Mouse (Mus musculus) cerebellum, adult 2 months (tissue): ENCODE data around the gene Atad3a.

ENCODE experiments used
- CTCF ChIP-seq: fragments of 200-500 bp; IDR thresholded peaks from 2 replicates; pipeline ENCODE4 v1.5.1; 2011; ENCODE audit warnings: low read depth, mild to moderate bottlenecking, control low read depth, low read length, moderate library complexity, borderline replicate concordance; ENCODE audit not compliant: insufficient read depth
- POLR2A ChIP-seq: fragments of 200-500 bp; IDR thresholded peaks from 2 replicates; pipeline ENCODE4 v1.6.1; 2011; ENCODE audit warnings: low read length, control low read depth, borderline replicate concordance; ENCODE audit not compliant: insufficient read depth

DNA sequence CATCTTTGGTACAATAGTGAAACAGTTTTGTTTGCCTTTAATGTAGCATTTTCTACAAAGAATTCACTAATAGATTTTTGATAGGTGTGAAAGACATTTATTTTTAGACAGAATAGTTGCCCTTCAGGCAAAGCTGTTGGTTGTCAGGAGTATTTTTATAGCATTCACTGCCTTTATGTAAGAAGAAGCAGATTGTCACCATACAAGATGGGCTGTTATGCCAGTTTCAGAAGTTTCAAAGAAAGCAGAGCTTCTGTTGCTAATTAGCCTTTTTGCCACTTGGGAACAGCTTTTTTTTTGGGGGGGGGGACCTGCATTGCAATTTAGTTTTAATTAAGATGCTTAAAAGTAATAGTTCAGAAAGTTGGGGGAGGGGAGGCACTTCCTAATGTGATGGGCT is 51.9 kb downstream of the Atad3a start:
- no peak for TF ChIP-seq CTCF
- no peak for TF ChIP-seq POLR2A
